22 mouse cellular contexts compared by ENCODE assay signal in genomic region chr11:85657471-85657870, GRCm38 (mm10).
"Had no signal": no experiment of that assay in that cellular context is flagged by ENCODE, and none has a peak within 500 bp of the region (broad histone marks: within the 10 kb centered on the region; RNA-seq: fewer than 3 reads in every experiment).

No protein-coding gene starts in this region.

- H3K4me2 ChIP-seq: intestine, embryonic 15.5 days; limb, embryonic 13.5 days; liver, embryonic 12.5 days; liver, embryonic 15.5 days; lung, embryonic 15.5 days; midbrain, embryonic 13.5 days; neural tube, embryonic 12.5 days; stomach, embryonic 15.5 days had no signal

- H3K4me3 ChIP-seq: intestine, embryonic 15.5 days; layer of hippocampus, adult 2 months; limb, embryonic 10.5 days; limb, embryonic 13.5 days; liver, embryonic 12.5 days; liver, embryonic 15.5 days; lung, embryonic 15.5 days; midbrain, embryonic 13.5 days; neural tube, embryonic 12.5 days; stomach, embryonic 15.5 days had no signal

- H3K9me3 ChIP-seq: intestine, embryonic 15.5 days; limb, embryonic 10.5 days; limb, embryonic 13.5 days; liver, embryonic 12.5 days; liver, embryonic 15.5 days; lung, embryonic 15.5 days; midbrain, embryonic 13.5 days; neural tube, embryonic 12.5 days; stomach, embryonic 15.5 days had no signal

- DNase-seq: kidney, adult 11 months; kidney, adult 8-10 months; kidney, postnatal 25 days; layer of hippocampus, adult 9-11 months; liver; lung, adult 18-20 months; lung, postnatal 10 days; lung, postnatal 36 days; right cerebral cortex, postnatal 25 days; spleen, adult 18-20 months; thymus, postnatal 25 days had no signal

- H3K27ac ChIP-seq: intestine, embryonic 15.5 days; kidney, postnatal 0 days; layer of hippocampus, adult 2 months; limb, embryonic 10.5 days; limb, embryonic 13.5 days; liver, embryonic 12.5 days; liver, embryonic 15.5 days; lung, embryonic 15.5 days; midbrain, embryonic 13.5 days; neural tube, embryonic 12.5 days; stomach, embryonic 15.5 days had no signal

- H3K4me1 ChIP-seq: limb, embryonic 13.5 days; liver, embryonic 12.5 days; liver, embryonic 15.5 days had no signal

- H3K27me3 ChIP-seq: intestine, embryonic 15.5 days; limb, embryonic 13.5 days; liver, embryonic 15.5 days; lung, embryonic 15.5 days; midbrain, embryonic 13.5 days; neural tube, embryonic 12.5 days; stomach, embryonic 15.5 days had no signal

- H3K9ac ChIP-seq: intestine, embryonic 15.5 days; limb, embryonic 13.5 days; liver, embryonic 12.5 days; liver, embryonic 15.5 days; lung, embryonic 15.5 days; midbrain, embryonic 13.5 days; neural tube, embryonic 12.5 days; stomach, embryonic 15.5 days had no signal

- ATAC-seq: intestine, embryonic 15.5 days; liver, embryonic 12.5 days; midbrain, embryonic 13.5 days had no signal

- H3K36me3 ChIP-seq: intestine, embryonic 15.5 days; limb, embryonic 10.5 days; limb, embryonic 13.5 days; liver, embryonic 12.5 days; liver, embryonic 15.5 days; lung, embryonic 15.5 days; midbrain, embryonic 13.5 days; neural tube, embryonic 12.5 days; stomach, embryonic 15.5 days had no signal
